Mouse (Mus musculus) neural tube, embryonic 12.5 days (tissue): ENCODE results near the gene Rpa3. TPM values are rescaled to one million over a fixed set of nuclear protein-coding genes. Genes with fewer than 3 reads are reported as not detected.

ENCODE experiments used
- polyA plus RNA-seq: library from polyadenylated mRNA; unstranded; fragments of >200 nt; fragmentation: Nextera tagmentation; extraction: Ambion mirVana; gene quantifications from 2 replicates; pipeline ENCODE4 v1.2.1, GENCODE M21; 2016

Rpa3 gene
- polyA plus RNA-seq, 1 experiment from 2014 or later = 124 TPM

Other genes starting within 250 kb of the Rpa3 start
- 0.50 and 1.3 TPM in 2 replicates for gene Col28a1, start 66.6 kb downstream of the Rpa3 start, polyA plus RNA-seq
- 30.2 and 30.5 TPM in 2 replicates for gene Mios, start 50.0 kb downstream of the Rpa3 start, polyA plus RNA-seq
- gene Umad1, start 115 bp upstream of the Rpa3 start, polyA plus RNA-seq = 30.5 and 31.5 TPM in 2 replicates
- gene Gm45062, start 277 bp upstream of the Rpa3 start, polyA plus RNA-seq = 16.3 and 20.3 TPM in 2 replicates